Mouse (Mus musculus) heart, postnatal 4 days (tissue): ENCODE data around the gene Dhrs13. TPM values are rescaled to one million over a fixed set of nuclear protein-coding genes. Genes with fewer than 3 reads are reported as not detected.

Experiments
- microRNA-seq, 2 experiments: library from miRNA; unstranded; fragments of <30 nt; microRNA quantifications; one replicate each; pipeline ENCODE4 v1.2.0; 2021 to 2022
- total RNA-seq, 2 experiments: library from RNA; stranded (reverse); gene quantifications; 2 replicates each; pipeline ENCODE4 v1.2.3; 2021

Dhrs13 gene
- total RNA-seq, 2 experiments from 2014 or later, result 7.8 to 9.3 TPM

Small RNAs within 50 kb of the gene (microRNA-seq; reads per million reads assigned to microRNA genes)
- gene Mir144 (127 to 169 reads per million in 2 experiments), gene Mir451a (0 reads per million in 2 experiments), gene Mir451b (0 reads per million in 2 experiments)

Other genes starting within 250 kb of the Dhrs13 start
- not detected for gene Gm10277, start 244.5 kb upstream of the Dhrs13 start, total RNA-seq
- gene Pipox, start 138.2 kb upstream of the Dhrs13 start, total RNA-seq, result 1 to 10 TPM; 1.9 to 2.5 TPM
- gene Sez6, start 101.5 kb upstream of the Dhrs13 start, total RNA-seq, result under 1 TPM; 0.14 to 0.19 TPM
- gene Phf12, start 49.5 kb upstream of the Dhrs13 start, total RNA-seq, result 10 to 100 TPM; 42.3 to 43.2 TPM
- 10 to 100 TPM; 89.1 to 98.5 TPM for gene Flot2, start 5.7 kb downstream of the Dhrs13 start, total RNA-seq
- 10 to 100 TPM; 23.7 to 24.0 TPM for gene Eral1, start 48.1 kb downstream of the Dhrs13 start, total RNA-seq
- 10 to 100 TPM; 17.1 to 17.5 TPM for gene Fam222b, start 62.4 kb downstream of the Dhrs13 start, total RNA-seq
- 10 to 100 TPM; 25.8 to 27.5 TPM for gene Traf4, start 133.3 kb downstream of the Dhrs13 start, total RNA-seq
- 1 to 10 TPM; 7.7 to 8.6 TPM for gene Nek8, start 144.4 kb downstream of the Dhrs13 start, total RNA-seq
- gene Tlcd1, start 144.4 kb downstream of the Dhrs13 start, total RNA-seq, result 1 to 10 TPM; 8.4 to 9.8 TPM
- gene Rpl23a, start 151.3 kb downstream of the Dhrs13 start, total RNA-seq, result 1,000 to 10,000 TPM; 1,082 to 1,148 TPM
- 10 to 100 TPM; 25.2 to 28.0 TPM for gene Rab34, start 156.2 kb downstream of the Dhrs13 start, total RNA-seq
- 1 to 10 TPM in 1 of 2 experiments, under 1 TPM in 1; 0.81 to 1.4 TPM for gene Proca1, start 161.1 kb downstream of the Dhrs13 start, total RNA-seq
- gene Sdf2, start 213.5 kb downstream of the Dhrs13 start, total RNA-seq, result 10 to 100 TPM; 41.2 to 43.9 TPM
- 10 to 100 TPM; 35.7 to 37.2 TPM for gene Supt6, start 213.7 kb downstream of the Dhrs13 start, total RNA-seq
- 100 to 1,000 TPM; 178 to 185 TPM for gene 2610507B11Rik, start 229.5 kb downstream of the Dhrs13 start, total RNA-seq